Mouse (Mus musculus): ENCODE data around the gene Abcc3. TPM values are rescaled to one million over a fixed set of nuclear protein-coding genes. Genes with fewer than 3 reads are reported as not detected.

Abcc3 gene
- polyA plus RNA-seq, 1 experiment from 2014 or later = 0.94 TPM

- Histone ChIP-seq H3K4me2 (replicated peaks; ENCODE audit: low read depth, low read length) (no peak overlapping the region), H3K27ac (ENCODE audit: low read depth, low read length) (no peak overlapping the region), H3K9ac (ENCODE audit: low read depth, low read length) (no peak overlapping the region), H3K9me3 (ENCODE audit: control insufficient read depth, low read length) (no peaks in the 10 kb centered on the region), H3K4me1 (replicated peaks; ENCODE audit: control insufficient read depth, insufficient read depth, low read length) (no peaks in the 10 kb centered on the region), H3K36me3 (ENCODE audit: control insufficient read depth, insufficient read depth, low read length) (no peaks in the 10 kb centered on the region), H3K27me3 (ENCODE audit: control insufficient read depth, insufficient read depth, low read length) (no peaks in the 10 kb centered on the region), H3K4me3 (ENCODE audit: low read depth, low read length) (no peak overlapping the region)
- ATAC-seq (ENCODE audit: low FRiP score) = no peak
- no peak for DNase-seq (ENCODE audit: low spot score)
- 85% methylated on average over 9 of the region's 9 CpGs for WGBS
Observed at GRCm38 (mm10) chr11:94355521-94356217, 37.1 kb downstream of the Abcc3 start.

- no peak for DNase-seq (ENCODE audit: low spot score)
- no peak overlapping the region for H3K9ac ChIP-seq (ENCODE audit: low read depth, low read length)
- no peaks in the 10 kb centered on the region for H3K4me1 ChIP-seq (replicated peaks; ENCODE audit: control insufficient read depth, insufficient read depth, low read length)
- H3K36me3 ChIP-seq (ENCODE audit: control insufficient read depth, insufficient read depth, low read length) = no peaks in the 10 kb centered on the region
- H3K4me2 ChIP-seq (replicated peaks; ENCODE audit: low read depth, low read length) = no peak overlapping the region
- ATAC-seq (ENCODE audit: low FRiP score) = no peak
- no peak overlapping the region for H3K4me3 ChIP-seq (ENCODE audit: low read depth, low read length)
- no peaks in the 10 kb centered on the region for H3K27me3 ChIP-seq (ENCODE audit: control insufficient read depth, insufficient read depth, low read length)
- H3K9me3 ChIP-seq (ENCODE audit: control insufficient read depth, low read length) = no peaks in the 10 kb centered on the region
- H3K27ac ChIP-seq (ENCODE audit: low read depth, low read length) = no peak overlapping the region
- 34% methylated on average over 3 of the region's 3 CpGs for WGBS
Observed at GRCm38 (mm10) chr11:94351094-94351493, 41.7 kb downstream of the Abcc3 start.

GRCm38 (mm10) chr11:94350337-94350736, 42.5 kb downstream of the Abcc3 start:
- Histone ChIP-seq H3K27ac (ENCODE audit: low read depth, low read length) (no peak overlapping the region), H3K9ac (ENCODE audit: low read depth, low read length) (no peak overlapping the region), H3K36me3 (ENCODE audit: control insufficient read depth, insufficient read depth, low read length) (no peaks in the 10 kb centered on the region), H3K4me3 (ENCODE audit: low read depth, low read length) (no peak overlapping the region), H3K9me3 (ENCODE audit: control insufficient read depth, low read length) (no peaks in the 10 kb centered on the region), H3K4me1 (replicated peaks; ENCODE audit: control insufficient read depth, insufficient read depth, low read length) (no peaks in the 10 kb centered on the region), H3K27me3 (ENCODE audit: control insufficient read depth, insufficient read depth, low read length) (no peaks in the 10 kb centered on the region), H3K4me2 (replicated peaks; ENCODE audit: low read depth, low read length) (no peak overlapping the region)
- DNase-seq (ENCODE audit: low spot score) (no peak), ATAC-seq (ENCODE audit: low FRiP score) (no peak)
- 82% methylated on average over 1 of the region's 1 CpGs for WGBS

- WGBS = 87% methylated on average over 2 of the region's 2 CpGs
- Histone ChIP-seq H3K4me1 (replicated peaks; ENCODE audit: control insufficient read depth, insufficient read depth, low read length) (no peaks in the 10 kb centered on the region), H3K9me3 (ENCODE audit: control insufficient read depth, low read length) (no peaks in the 10 kb centered on the region), H3K4me2 (replicated peaks; ENCODE audit: low read depth, low read length) (no peak overlapping the region), H3K4me3 (ENCODE audit: low read depth, low read length) (no peak overlapping the region), H3K27ac (ENCODE audit: low read depth, low read length) (no peak overlapping the region), H3K27me3 (ENCODE audit: control insufficient read depth, insufficient read depth, low read length) (no peaks in the 10 kb centered on the region), H3K36me3 (ENCODE audit: control insufficient read depth, insufficient read depth, low read length) (no peaks in the 10 kb centered on the region), H3K9ac (ENCODE audit: low read depth, low read length) (no peak overlapping the region)
- ATAC-seq (ENCODE audit: low FRiP score) (no peak), DNase-seq (ENCODE audit: low spot score) (no peak)
Observed at GRCm38 (mm10) chr11:94349839-94350238, 43.0 kb downstream of the Abcc3 start.

GRCm38 (mm10) chr11:94347063-94347575, 45.7 kb downstream of the Abcc3 start:
- no peaks in the 10 kb centered on the region for H3K9me3 ChIP-seq (ENCODE audit: control insufficient read depth, low read length)
- H3K9ac ChIP-seq (ENCODE audit: low read depth, low read length) = no peak overlapping the region
- no peak overlapping the region for H3K4me2 ChIP-seq (replicated peaks; ENCODE audit: low read depth, low read length)
- H3K4me3 ChIP-seq (ENCODE audit: low read depth, low read length) = no peak overlapping the region
- DNase-seq (ENCODE audit: low spot score) (no peak), ATAC-seq (ENCODE audit: low FRiP score) (no peak)
- no peaks in the 10 kb centered on the region for H3K36me3 ChIP-seq (ENCODE audit: control insufficient read depth, insufficient read depth, low read length)
- 84% methylated on average over 7 of the region's 7 CpGs for WGBS
- no peaks in the 10 kb centered on the region for H3K27me3 ChIP-seq (ENCODE audit: control insufficient read depth, insufficient read depth, low read length)
- H3K27ac ChIP-seq (ENCODE audit: low read depth, low read length) = no peak overlapping the region
- H3K4me1 ChIP-seq (replicated peaks; ENCODE audit: control insufficient read depth, insufficient read depth, low read length) = peaks cover under 1% of the 10 kb centered on the region

DNA sequence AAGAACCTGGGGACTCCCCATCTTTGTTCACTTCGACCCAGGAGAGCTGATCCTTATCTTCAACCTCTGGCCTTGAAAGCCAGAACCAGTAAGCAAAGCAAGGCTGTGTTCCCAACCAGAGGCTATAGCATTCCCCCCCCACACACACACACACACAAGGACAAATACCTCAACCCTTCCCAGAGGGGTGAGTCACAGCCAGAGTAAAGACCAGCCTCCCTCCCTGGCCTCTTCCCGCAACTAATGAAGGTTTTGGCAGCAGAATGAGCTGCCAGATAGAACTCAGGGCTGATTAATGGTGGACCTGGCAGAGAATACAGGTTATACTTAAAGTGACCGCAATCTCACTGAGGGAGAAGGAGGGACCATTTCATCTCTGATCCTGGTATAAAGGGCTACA, 46.2 kb downstream of the Abcc3 start:
- Histone ChIP-seq H3K27me3 (ENCODE audit: control insufficient read depth, insufficient read depth, low read length) (no peaks in the 10 kb centered on the region), H3K9me3 (ENCODE audit: control insufficient read depth, low read length) (no peaks in the 10 kb centered on the region), H3K4me1 (replicated peaks; ENCODE audit: control insufficient read depth, insufficient read depth, low read length) (peaks cover 5% of the 10 kb centered on the region), H3K27ac (ENCODE audit: low read depth, low read length) (no peak overlapping the region), H3K9ac (ENCODE audit: low read depth, low read length) (no peak overlapping the region), H3K4me2 (replicated peaks; ENCODE audit: low read depth, low read length) (no peak overlapping the region), H3K4me3 (ENCODE audit: low read depth, low read length) (no peak overlapping the region), H3K36me3 (ENCODE audit: control insufficient read depth, insufficient read depth, low read length) (no peaks in the 10 kb centered on the region)
- no peak for DNase-seq (ENCODE audit: low spot score)
- no peak for ATAC-seq (ENCODE audit: low FRiP score)
- WGBS = 70% methylated on average over 3 of the region's 3 CpGs

- Histone ChIP-seq H3K9ac (ENCODE audit: low read depth, low read length) (no peak overlapping the region), H3K27ac (ENCODE audit: low read depth, low read length) (no peak overlapping the region), H3K9me3 (ENCODE audit: control insufficient read depth, low read length) (no peaks in the 10 kb centered on the region), H3K36me3 (ENCODE audit: control insufficient read depth, insufficient read depth, low read length) (no peaks in the 10 kb centered on the region), H3K4me1 (replicated peaks; ENCODE audit: control insufficient read depth, insufficient read depth, low read length) (peaks cover 5% of the 10 kb centered on the region), H3K27me3 (ENCODE audit: control insufficient read depth, insufficient read depth, low read length) (no peaks in the 10 kb centered on the region), H3K4me2 (replicated peaks; ENCODE audit: low read depth, low read length) (no peak overlapping the region), H3K4me3 (ENCODE audit: low read depth, low read length) (no peak overlapping the region)
- DNase-seq (ENCODE audit: low spot score) = no peak
- WGBS = 83% methylated on average over 10 of the region's 10 CpGs
- no peak for ATAC-seq (ENCODE audit: low FRiP score)
Observed at GRCm38 (mm10) chr11:94345926-94346325, 46.9 kb downstream of the Abcc3 start.

- Histone ChIP-seq H3K4me1 (replicated peaks; ENCODE audit: control insufficient read depth, insufficient read depth, low read length) (peaks cover 5% of the 10 kb centered on the region), H3K27ac (ENCODE audit: low read depth, low read length) (no peak overlapping the region), H3K4me3 (ENCODE audit: low read depth, low read length) (no peak overlapping the region), H3K9ac (ENCODE audit: low read depth, low read length) (no peak overlapping the region), H3K9me3 (ENCODE audit: control insufficient read depth, low read length) (no peaks in the 10 kb centered on the region), H3K4me2 (replicated peaks; ENCODE audit: low read depth, low read length) (no peak overlapping the region), H3K27me3 (ENCODE audit: control insufficient read depth, insufficient read depth, low read length) (no peaks in the 10 kb centered on the region), H3K36me3 (ENCODE audit: control insufficient read depth, insufficient read depth, low read length) (no peaks in the 10 kb centered on the region)
- ATAC-seq (ENCODE audit: low FRiP score) = no peak
- WGBS = 47% methylated on average over 1 of the region's 1 CpGs
- no peak for DNase-seq (ENCODE audit: low spot score)
Observed at GRCm38 (mm10) chr11:94344470-94344869, 48.3 kb downstream of the Abcc3 start.

DNA sequence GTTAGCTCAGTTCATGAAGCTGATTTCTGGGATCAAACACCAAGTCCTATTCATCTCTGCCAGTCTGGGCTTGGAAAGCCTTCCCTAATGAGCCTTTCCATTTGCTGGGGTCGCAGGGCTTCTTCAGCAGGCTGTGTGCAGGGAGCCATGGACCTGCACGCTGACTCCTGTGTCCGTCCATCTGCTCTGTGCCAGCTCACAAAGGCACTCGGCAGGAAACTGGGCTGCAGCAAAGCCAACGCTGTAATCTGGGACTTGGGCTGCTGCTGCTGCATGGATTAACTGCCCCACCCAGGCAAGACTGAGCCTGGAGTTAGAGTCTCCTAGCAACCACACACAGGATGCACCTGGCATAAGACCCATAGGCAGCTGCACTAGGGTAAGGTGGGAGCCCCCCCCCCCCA, 48.8 kb downstream of the Abcc3 start:
- H3K9me3 ChIP-seq (ENCODE audit: control insufficient read depth, low read length) = no peaks in the 10 kb centered on the region
- WGBS = 28% methylated on average over 5 of the region's 5 CpGs
- H3K4me1 ChIP-seq (replicated peaks; ENCODE audit: control insufficient read depth, insufficient read depth, low read length) = peaks cover 5% of the 10 kb centered on the region
- H3K4me3 ChIP-seq (ENCODE audit: low read depth, low read length) = no peak overlapping the region
- H3K9ac ChIP-seq (ENCODE audit: low read depth, low read length) = no peak overlapping the region
- H3K27ac ChIP-seq (ENCODE audit: low read depth, low read length) = no peak overlapping the region
- no peaks in the 10 kb centered on the region for H3K36me3 ChIP-seq (ENCODE audit: control insufficient read depth, insufficient read depth, low read length)
- ATAC-seq (ENCODE audit: low FRiP score) (0 out of 2 replicates have a peak, but pooled peaks have one; percentile 28), DNase-seq (ENCODE audit: low spot score) (no peak)
- no peak overlapping the region for H3K4me2 ChIP-seq (replicated peaks; ENCODE audit: low read depth, low read length)
- H3K27me3 ChIP-seq (ENCODE audit: control insufficient read depth, insufficient read depth, low read length) = no peaks in the 10 kb centered on the region
